Mouse (Mus musculus) granulocyte monocyte progenitor cell, adult 5-6 weeks (primary cell): Measurements from ENCODE around the gene Midn. TPM values are rescaled to one million over a fixed set of nuclear protein-coding genes. Genes with fewer than 3 reads are reported as not detected.
A peak's percentile ranks its signal among the peaks of the same experiment; 100 is the strongest.

ENCODE experiments used
- ATAC-seq: replicated peaks from 2 replicates; pipeline ENCODE4 v1.8.0; 2016; ENCODE audit warnings: mild to moderate bottlenecking, moderate TSS enrichment, inconsistent platforms; ENCODE audit not compliant: poor library complexity, severe bottlenecking
- total RNA-seq, 2 experiments: library from RNA; stranded (forward) in 1 of 2; stranded (reverse) in 1 of 2; fragments of 200-712, 200-1000 nt in 1 of 2; fragments of >200 nt in 1 of 2; fragmentation: Nextera tagmentation in 1 of 2; gene quantifications; 2 replicates each; pipeline ENCODE4 v1.2.3; 2014 to 2017

Midn gene
- total RNA-seq, 2 experiments from 2014 or later, result 17.4 to 26.7 TPM

GRCm38 (mm10) chr10:80141786-80142529 is 6.1 kb upstream of the Midn start:
- ATAC-seq, result peak; percentile 70

GRCm38 (mm10) chr10:80142530-80142925 is 5.5 kb upstream of the Midn start:
- ATAC-seq, result no peak

GRCm38 (mm10) chr10:80143664-80144063 is 4.4 kb upstream of the Midn start:
- no peak for ATAC-seq

GRCm38 (mm10) chr10:80144159-80144558 is 3.9 kb upstream of the Midn start:
- no peak for ATAC-seq

- no peak for ATAC-seq
Observed at GRCm38 (mm10) chr10:80144864-80145838, 2.9 kb upstream of the Midn start.

GRCm38 (mm10) chr10:80145896-80146295 is 2.2 kb upstream of the Midn start:
- ATAC-seq, result no peak

GRCm38 (mm10) chr10:80146568-80147011 is 1.5 kb upstream of the Midn start:
- no peak for ATAC-seq

GRCm38 (mm10) chr10:80147146-80147718 is 840 bp upstream of the Midn start:
- no peak for ATAC-seq

GRCm38 (mm10) chr10:80148610-80149290 is 678 bp downstream of the Midn start:
- ATAC-seq, result peak; percentile 20

- peak; percentile 55 for ATAC-seq
Observed at GRCm38 (mm10) chr10:80149291-80150225, 1.5 kb downstream of the Midn start.

GRCm38 (mm10) chr10:80150226-80151210 is 2.4 kb downstream of the Midn start:
- ATAC-seq, result no peak

- no peak for ATAC-seq
Observed at GRCm38 (mm10) chr10:80151211-80152034, 3.4 kb downstream of the Midn start.

- ATAC-seq, result no peak
Observed at GRCm38 (mm10) chr10:80152071-80152872, 4.2 kb downstream of the Midn start.

- no peak for ATAC-seq
Observed at GRCm38 (mm10) chr10:80152873-80153260, 4.8 kb downstream of the Midn start.

- ATAC-seq, result no peak
Observed at GRCm38 (mm10) chr10:80153713-80154112, 5.6 kb downstream of the Midn start.

- no peak for ATAC-seq
Observed at GRCm38 (mm10) chr10:80154384-80154783, 6.3 kb downstream of the Midn start.
